Mouse (Mus musculus): Measurements from ENCODE around the gene Adap2.
"Not testable (repeated sequence)": the region's sequence is repeated elsewhere in the genome, so short reads cannot be mapped to it uniquely, and the experiment has no call there.

Gene Adap2

DNA sequence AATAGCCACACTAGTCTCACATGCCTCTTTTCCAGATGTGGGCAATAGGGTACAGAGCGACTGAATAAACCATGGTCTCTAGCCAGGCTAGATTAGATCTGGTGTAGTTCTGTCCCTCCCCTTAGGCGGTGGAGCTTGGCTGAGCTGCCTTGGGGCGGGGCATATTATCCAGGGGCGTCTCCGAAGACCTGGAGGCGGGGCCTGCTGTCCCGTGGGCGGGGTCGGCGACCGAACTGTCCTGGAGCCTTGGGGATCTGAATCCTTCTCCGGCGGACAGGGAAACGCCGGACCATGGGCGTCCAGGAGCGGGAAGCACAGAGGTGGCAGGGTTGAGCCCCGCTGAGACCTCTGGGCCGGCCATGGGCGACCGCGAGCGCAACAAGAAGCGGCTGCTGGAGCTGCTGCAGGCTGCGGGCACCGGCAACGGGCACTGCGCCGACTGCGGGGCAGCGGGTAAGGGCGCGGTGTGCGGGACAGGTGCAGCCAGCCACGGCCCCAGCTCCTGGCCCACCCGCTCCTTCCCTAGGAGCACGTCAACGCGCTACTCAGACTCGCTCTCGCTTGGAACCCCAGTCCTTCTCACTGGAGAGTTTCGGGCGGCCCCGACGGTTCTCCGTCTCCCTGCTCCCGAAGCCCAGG is at the start of gene Adap2:
TSS of gene Adap2 (plus strand) at position 249 of the 639 bp plus-strand sequence.
- DNase-seq (ENCODE audit: low spot score in 2 of 2), result peak; percentile 48 to 57

DNA sequence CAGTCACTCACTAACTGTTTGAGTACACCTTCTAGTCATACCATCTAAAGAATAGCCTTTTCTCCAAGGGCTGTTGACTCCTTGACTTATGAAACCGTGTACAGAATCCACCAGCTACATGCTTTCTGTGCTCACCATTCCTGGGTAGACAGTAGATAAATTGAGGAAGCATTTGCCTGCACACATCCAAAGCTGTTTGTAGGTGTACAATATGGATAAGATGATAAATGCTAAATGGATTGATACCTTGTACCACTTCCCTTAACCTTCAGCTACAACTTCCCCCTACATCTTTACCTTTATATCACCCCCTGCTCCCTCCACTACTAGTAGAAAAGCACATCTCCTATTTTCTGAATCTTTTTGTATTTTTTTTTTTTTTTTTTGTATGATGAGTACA is 49.5 kb upstream of the Adap2 start:
- no peak for DNase-seq (ENCODE audit: low spot score in 2 of 2)

DNA sequence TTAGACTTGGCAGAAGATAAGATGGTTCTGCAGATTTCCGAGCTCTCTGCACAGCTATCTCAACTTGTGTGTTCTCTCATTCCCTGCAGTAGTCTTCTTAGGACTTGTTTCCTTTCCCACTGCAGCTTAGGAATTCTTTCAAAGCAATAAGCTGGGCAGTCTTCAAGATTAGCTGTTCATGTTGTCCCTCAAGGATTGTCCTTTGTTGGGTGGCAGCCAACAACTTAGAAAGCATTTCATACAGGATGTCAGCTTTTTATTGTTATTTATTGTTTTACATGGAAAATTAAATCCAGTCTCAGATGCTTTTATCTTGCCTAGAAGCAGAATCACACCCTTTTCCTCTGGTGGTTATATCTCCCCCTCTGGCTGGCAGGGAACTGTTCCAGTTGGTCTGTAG is 37.5 kb upstream of the Adap2 start:
- no peak for DNase-seq (ENCODE audit: low spot score in 2 of 2)

DNA sequence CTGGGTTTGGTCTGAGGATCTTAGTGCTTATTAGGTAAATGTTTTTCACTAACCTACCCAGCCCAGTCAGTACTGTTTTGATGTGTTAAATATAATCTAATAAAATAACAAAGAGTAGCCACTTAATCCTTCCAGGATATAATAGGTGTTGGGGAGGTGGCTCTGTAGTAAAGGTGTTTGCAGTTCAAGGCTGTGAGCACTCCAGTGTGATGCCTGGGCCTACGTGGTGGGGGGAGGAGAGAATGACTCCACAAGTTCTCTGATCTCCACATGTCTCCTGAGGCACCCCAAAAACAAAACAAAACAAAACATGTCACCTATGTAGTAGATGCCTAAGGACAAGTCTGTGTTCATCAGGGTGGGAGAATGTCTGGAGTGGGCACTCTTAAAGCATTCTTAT is 21.9 kb upstream of the Adap2 start:
- no peak for DNase-seq (ENCODE audit: low spot score in 2 of 2)

DNA sequence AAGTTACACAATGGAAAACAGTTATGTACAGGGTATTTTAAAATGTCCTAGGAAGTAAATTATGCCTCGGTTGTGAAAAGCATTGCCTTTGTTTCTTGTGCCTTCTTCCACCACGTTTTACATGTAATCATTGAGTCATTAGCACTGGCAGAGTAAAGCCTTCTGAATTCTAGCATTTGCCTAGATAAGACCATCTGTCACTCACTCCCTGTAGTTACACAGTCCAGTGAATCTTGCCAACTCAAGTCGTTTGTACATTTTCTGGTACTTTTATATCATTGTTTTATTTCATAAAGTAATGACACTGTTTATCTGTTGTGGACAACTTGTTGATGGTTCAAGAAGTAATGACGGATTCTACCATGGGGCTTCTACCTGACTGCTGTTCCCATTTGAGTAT is 19.2 kb upstream of the Adap2 start:
- DNase-seq (ENCODE audit: low spot score in 2 of 2), result no peak

DNA sequence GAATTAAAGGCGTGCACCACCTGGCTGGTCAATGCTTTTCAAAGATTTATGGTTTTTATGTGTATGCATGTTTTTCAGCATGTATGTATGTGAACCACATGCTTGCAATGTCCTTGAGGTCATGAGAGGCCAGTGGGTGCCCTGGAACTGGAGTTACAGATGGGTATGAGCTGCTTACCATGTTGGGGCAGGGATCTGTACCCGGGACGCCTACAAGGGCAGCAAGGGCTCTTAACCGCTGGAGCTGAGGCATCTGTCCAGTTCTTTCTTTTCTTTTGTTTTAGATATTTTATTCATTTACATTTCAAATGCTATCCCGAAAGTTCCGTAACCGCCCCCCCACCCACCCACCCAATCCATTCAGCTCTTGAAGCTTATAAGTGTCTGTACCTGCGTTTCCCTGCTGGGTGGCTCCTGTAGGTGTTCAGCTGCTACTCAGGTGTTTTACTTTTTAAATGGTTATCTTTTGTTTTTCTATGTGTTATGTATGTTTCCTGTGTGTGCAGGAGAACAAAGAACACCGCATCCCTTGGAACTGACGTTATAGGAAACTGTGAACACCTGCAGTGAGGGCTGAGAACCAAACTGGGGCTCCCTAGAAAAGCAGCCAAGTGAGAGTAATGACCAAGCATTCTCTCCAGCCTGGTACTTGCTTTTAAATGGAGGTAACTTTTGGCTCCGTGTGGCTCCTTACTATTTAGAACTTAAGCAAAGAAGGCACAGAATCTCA is 17.8 kb upstream of the Adap2 start:
- no peak for DNase-seq (ENCODE audit: low spot score in 2 of 2)

DNA sequence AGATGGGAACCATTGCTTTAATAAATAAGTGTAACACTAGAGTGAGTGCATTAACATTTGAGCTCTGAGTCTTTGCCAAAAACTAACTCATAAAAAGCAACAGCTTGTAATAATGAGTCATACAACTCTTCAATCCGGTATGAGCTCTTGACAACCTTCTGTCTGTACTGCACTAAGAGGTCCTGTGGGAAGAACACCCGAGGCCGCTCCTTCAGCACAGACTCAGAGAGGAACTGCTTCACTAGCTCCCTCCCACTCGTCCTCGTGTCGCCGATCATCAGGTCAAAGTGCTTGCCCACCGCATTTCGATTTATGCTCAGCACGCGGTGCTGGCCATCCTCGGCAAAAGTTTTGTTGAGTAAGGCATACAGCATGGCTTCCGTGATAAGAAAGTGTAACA is 17.1 kb upstream of the Adap2 start:
- DNase-seq (ENCODE audit: low spot score in 2 of 2), result no peak

DNA sequence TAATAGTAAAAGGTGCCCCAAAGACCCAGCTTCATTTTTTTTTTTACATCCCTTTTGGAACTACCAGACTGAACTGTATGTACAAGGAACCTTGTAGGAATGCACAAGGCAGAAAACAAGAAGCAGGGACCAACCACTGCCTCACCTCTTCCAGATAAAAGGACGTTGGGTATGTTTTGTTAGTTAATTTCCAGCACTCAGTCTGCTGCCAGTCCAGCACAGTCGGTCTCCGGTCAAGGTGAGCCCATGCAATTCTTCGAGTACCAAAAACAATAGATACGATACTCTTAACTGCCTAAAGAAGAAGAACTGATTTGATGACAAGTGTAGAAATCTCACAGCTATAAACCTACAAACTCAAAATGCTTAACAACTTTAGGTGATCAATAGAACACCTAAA is 16.1 kb upstream of the Adap2 start:
- no peak for DNase-seq (ENCODE audit: low spot score in 2 of 2)

DNA sequence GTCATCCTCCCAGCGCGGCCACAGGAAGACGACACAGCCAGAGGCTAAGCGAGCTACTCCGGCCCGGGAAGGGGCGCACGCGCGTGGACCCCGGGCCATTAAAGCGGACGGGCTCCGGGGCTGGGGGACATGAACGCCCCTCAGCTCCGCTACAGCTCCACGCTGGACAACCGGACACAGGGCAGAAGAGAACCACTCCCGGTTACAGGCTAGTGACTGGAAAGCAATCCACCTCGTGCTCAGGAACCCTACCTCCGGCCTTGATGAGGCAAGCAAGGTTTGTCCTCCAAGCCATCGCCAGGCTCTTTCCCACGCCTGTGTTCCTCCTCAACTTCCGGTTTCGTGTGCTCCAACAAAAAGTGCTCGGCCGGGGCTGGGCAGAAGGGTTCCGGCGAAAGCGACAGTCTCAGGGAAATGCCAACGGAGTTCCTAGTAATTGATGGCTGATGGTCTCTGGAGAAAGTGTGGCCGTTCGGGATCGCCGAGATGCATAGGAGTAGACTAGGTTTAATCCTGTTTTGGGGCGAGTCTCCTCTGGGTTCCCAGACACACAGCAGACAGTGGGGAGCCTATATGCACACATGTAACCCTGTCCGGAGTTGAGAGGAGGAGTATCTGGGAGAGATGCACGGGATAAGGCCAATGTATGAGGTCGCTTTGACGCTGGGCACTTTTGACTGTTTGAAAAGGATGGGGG is 11.9 kb upstream of the Adap2 start, which contains the start of gene Tefm:
TSS of gene Tefm (minus strand) at position 351 of the 697 bp plus-strand sequence.
- peak; percentile 74 to 85 for DNase-seq (ENCODE audit: low spot score in 2 of 2)

DNA sequence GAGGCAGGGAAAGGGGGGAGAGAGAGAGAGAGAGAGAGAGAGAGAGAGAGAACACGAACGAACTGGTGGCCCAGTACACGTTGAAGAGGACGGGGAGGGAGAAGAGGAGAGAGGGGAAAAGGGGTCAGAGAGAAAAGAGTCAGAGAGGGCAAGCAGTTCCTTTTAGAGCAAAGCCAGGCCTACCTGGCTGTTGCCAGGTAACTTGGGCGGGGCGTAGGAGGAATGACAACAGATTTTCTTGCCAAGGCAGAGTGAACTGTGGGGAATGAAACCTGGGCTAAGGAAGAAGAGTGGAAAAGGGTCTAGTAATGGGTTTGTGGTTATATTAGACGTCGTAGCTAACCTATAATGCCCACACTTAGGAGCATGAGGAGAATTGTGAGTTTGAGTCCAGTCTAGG is 11.0 kb upstream of the Adap2 start:
- no peak for DNase-seq (ENCODE audit: low spot score in 2 of 2)

DNA sequence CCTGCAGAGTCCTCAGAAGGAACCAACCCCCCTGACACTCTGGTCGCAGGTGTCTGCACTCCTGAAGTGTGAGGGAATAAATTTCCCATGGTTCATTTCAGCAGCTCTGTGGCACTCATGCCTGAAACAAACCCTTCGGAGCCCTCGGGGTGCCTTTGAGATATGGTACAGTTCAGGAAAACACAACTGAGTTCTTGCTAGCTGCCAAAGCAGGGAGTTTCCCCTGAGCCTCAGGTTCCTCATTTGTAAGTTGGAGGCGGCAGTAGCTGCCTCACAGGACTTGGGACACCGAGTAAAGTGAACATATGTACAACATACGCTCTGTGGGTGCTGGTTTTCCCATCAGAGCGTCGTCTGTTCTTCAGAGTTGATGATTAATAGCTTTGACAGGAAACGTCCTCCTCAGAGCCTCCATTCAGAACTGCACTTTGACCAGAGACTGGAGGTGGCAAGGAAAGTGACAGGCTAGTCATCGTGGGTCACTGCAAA is 8.1 kb upstream of the Adap2 start:
- DNase-seq (ENCODE audit: low spot score in 2 of 2), result no peak

DNA sequence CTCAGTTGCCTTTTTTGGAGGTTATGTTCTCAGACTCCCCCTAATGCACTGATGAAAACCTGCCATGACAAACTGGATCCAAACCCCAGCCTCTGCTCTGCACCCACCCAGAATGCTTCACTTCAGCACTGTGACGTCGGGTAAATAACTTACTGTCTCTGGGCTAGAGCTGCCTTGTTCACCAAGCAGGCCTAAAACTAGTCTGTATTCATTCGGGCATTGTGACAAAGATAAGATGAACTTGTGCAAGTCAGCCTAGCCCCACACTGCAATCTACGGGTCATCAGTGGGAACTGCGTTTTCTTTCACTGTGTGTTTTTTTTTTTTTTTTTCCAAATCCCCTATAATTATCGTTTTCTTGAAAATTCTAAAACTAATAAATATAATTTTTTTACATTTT is 6.2 kb upstream of the Adap2 start:
- DNase-seq (ENCODE audit: low spot score in 2 of 2), result no peak

DNA sequence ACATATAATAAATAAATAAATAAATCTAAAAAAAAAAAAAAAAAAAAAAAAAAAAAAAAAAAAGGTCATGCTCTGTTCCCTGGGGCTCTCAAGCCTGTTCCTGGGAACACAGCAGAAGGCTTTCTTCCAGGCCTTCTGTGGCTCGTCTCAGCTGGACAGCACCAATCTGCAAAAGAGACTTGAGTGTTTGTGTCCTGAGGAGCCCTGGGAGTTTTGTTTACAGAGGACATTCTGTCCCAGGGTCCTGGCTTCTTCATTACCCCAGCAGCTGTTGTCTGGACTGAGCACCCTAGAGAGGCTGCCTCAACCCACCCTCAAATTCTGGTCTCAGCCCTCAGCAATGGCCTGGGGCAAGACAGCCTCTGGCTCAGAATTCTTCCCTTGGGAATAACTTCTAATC is 5.6 kb upstream of the Adap2 start:
- no peak for DNase-seq (ENCODE audit: low spot score in 2 of 2)

DNA sequence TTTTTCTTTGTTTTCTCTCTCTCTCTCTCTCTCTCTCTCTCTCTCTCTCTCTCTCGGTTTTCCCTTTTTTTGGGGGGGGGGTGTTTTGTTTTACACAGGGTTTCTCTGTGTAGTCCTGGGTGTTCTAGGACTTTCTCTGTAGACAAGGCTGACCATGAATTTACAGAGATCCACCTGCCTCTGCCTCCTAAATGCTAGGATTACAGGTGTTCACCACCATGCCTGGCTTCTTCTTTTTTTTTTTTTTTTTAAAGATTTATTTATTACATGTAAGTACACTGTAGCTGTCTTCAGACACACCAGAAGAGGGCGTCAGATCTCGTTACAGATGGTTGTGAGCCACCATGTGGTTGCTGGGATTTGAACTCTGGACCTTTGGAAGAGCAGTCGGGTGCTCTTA is 4.9 kb upstream of the Adap2 start:
- DNase-seq (ENCODE audit: low spot score in 2 of 2), result not testable (repeated sequence)

DNA sequence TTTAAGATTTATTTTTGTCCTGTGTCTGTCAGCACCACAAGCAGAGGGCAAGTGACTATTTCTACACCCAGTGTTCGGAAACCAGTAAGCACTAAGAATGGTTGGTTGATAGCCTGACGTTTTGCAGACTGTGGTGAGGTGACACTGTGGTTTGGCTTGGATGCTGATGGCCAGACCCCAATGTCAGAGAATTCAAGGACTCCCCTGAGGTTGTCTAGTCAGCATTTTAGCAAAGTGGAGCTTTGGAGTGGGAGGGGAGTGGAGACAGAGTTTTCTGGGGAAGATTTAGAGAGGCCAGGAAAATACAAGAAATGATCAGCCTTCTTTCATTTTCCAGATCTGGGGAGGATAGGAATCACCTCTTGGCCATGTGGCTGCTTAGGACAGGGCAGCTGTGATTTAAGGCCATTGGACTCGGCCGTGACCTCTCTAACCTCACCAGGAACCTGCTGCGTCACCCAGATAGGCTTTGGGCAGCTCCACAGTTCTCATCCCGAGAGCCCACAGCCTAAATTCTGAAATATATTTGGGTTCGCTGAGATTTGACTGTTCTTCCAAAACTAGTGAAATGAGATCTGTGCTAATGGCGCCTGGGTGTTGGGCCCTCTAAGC is 4.4 kb upstream of the Adap2 start:
- no peak for DNase-seq (ENCODE audit: low spot score in 2 of 2)

DNA sequence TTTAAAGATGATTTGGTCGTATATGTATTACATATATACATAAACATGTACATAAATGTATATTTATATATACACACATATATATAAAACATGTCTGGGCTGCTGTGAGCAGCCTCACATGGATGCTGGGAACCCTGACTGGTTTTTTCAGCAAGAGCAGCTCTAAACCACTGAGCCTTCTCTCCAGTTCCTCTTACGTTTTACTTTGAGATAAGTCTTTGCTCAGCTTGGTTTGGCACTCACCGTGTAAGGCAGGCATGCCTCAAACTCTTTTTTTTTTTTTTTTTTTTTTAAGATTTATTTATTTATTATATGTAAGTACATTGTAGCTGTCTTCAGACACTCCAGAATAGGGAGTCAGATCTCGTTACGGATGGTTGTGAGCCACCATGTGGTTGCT is 3.3 kb upstream of the Adap2 start:
- DNase-seq (ENCODE audit: low spot score in 2 of 2), result no peak

DNA sequence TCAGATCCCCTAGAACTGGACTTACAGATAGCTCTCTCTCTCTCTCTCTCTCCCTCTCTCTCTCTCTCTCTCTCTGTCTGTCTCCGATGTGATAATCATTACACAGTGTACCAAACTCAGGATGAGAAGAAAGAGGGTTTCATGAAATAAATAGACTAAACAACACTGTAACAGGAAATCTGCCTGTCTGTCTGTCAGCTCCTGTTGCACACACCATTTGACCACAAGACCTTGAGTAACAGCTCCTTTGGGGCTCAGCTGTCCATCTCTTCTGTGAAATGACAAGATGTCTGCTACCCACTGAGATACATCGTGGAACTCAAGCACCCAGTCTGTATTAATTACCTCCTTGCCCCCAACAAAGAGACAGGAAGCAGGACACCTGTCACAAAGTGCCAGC is 2.4 kb upstream of the Adap2 start:
- DNase-seq (ENCODE audit: low spot score in 2 of 2), result no peak

DNA sequence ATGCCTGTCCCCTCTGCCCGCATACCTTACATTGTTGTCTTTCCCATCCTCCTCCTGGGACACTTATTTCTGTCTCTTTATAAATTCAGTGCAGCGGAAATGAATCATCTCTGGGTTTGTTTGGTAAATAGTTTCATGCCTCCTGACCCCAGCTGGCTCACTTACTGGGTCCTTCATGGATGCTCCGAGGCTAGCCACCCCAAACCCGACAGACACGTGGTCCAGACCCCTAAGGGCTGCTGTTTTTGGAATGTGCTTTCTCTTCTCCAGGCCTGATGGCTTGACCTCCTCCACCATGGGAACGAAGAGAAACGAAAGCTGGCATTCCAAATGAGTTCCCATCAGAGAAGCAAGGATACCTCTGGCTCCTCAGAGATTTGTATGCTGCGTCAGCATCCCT is 1.5 kb upstream of the Adap2 start:
- DNase-seq (ENCODE audit: low spot score in 2 of 2), result no peak

DNA sequence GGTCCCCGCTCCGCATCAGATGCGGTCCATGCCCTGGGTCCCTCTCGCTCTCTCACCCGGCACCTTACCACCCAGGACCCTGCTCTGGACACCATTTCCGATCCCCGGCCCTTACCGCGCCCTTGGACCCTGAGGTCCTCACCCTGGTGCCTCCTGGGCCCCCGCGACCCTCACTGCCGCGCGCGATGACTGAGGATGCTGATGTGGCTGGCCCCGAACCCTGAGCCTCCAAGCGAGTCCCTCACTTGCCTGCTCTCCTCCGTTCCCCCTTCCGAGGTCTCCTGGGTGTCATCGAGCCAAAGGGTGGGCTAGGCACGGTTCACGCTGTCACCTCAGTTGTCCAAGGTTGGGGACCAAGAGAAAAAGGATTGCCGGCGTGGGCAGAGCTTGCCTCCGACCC is 596 bp downstream of the Adap2 start:
- no peak for DNase-seq (ENCODE audit: low spot score in 2 of 2)

DNA sequence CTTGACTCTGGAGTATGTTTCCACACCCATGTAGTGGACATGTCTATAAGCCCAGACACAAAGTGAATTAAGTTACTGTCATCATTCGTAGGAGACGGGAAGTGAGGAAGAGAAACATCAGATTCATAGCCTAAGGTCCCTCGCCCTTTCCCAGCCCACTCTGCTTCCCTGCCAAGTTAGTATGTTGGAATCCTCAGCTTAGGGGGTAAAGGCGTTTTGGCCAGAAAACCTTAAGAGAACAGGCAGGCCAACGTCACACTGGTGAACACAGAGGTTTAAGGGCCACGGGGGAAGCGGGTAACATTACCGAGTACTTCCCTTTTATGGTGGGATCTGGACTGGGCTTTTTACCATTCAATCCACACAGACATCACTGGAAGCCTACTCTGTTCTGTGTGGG is 1.6 kb downstream of the Adap2 start:
- no peak for DNase-seq (ENCODE audit: low spot score in 2 of 2)

DNA sequence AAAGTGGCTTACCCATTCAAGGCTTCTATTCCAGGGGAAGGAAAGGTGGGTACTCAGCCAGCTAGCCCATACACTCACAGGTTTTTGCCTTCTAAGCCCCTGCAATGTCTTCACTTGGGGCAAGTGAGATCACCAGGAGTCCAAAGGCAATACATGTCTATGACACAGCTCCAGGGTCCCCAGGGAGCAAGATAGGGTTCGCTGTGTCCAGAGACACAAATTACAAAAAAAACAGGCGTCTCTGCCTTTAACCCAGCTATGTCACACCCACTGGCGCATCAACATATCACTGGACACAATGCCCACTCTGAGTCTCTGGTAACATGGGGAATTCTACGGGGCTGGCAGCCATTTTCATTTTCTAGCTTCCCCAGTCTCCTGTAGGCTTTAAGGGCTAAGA is 2.1 kb downstream of the Adap2 start:
- no peak for DNase-seq (ENCODE audit: low spot score in 2 of 2)

DNA sequence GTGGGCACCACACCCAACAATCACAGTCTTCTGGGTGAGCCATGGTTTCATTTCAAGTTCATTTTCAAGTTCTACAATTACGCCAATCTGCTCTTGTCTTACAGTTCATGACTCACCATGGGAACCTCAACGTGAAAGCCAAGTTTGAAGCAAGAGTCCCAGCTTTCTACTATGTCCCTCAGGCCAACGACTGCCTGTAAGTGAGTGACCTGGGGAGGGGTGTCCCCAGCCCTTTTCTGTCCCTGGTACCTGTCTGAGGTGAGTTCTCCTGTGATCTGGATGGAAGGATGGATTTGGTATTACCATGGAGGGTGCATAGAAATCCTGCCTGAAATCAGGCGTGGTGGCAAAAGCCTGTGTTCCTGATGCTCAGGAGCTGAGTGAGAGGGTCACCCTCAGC is 2.9 kb downstream of the Adap2 start:
- DNase-seq (ENCODE audit: low spot score in 2 of 2), result no peak
